In the genomic region with DNA sequence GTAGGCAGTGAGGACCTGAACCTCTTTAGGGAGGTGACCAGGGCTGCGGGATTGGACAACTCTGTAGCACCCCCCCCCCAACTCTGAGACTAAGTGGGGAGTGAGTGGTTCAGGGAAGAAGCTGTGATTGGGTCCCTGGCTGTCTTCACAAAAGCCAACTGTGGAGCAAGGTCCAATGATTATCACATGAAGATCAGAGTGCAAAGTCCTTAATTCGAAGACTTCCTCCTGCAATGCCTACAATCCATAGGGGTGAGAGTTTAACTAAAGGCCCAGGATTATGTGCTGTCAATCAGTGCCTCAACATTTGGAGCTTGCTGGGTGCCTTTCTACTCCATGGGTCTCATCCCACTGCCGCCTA, we compare ENCODE assay signal across 12 mouse cellular contexts. TPM values are rescaled to one million over a fixed set of nuclear protein-coding genes. Genes with fewer than 3 reads are reported as not detected.
DNase-seq lines count a peak whose midpoint lies in the region; ATAC-seq and TF ChIP-seq lines count a peak whose summit lies in the region.
"Had no signal": no experiment of that assay in that cellular context is flagged by ENCODE, and none has a peak within 500 bp of the region (broad histone marks: within the 10 kb centered on the region; RNA-seq: fewer than 3 reads in every experiment).

No protein-coding gene starts in this region.

- WGBS in heart, adult 2 months, result 44% methylated on average over 3 of the region's 3 CpGs
- 45% methylated on average over 3 of the region's 3 CpGs for WGBS in lung, adult 2 months
- WGBS in neural tube, embryonic 15.5 days, result 81% methylated on average over 3 of the region's 3 CpGs

- TF ChIP-seq EP300 in heart, adult 2 months (IDR thresholded peaks at IDR 0.05; ENCODE audit: insufficient read depth, low read depth, low read length), result no peak

- no peaks in the 10 kb centered on the region for H3K9me3 ChIP-seq in neural tube, embryonic 15.5 days (replicated peaks)

- peaks cover 8% of the 10 kb centered on the region for H3K36me3 ChIP-seq in heart, adult 2 months (ENCODE audit: control insufficient read depth, insufficient read depth, low read length)
- H3K36me3 ChIP-seq in neural tube, embryonic 15.5 days, result no peaks in the 10 kb centered on the region

- H3K4me3 ChIP-seq in heart, adult 2 months, result no peak overlapping the region
- H3K4me3 ChIP-seq in lung, adult 2 months (replicated peaks; ENCODE audit: extremely low read depth, low read depth, low read length), result peak overlapping the region; percentile 24
- H3K4me3 ChIP-seq in embryonic fibroblast, embryonic 13.5 days (ENCODE audit: insufficient read depth, low read length), result no peak overlapping the region
- H3K4me3 ChIP-seq in neural tube, embryonic 15.5 days (replicated peaks), result no peak overlapping the region
- H3K4me3 ChIP-seq: erythroblast, embryonic 14.5 days had no signal

- DNase-seq in heart, adult 2 months, result no peak
- no peak for DNase-seq in heart, postnatal 4 days
- no peak for DNase-seq in lung, adult 2 months
- DNase-seq in lung, postnatal 36 days, result no peak
- no peak for DNase-seq in left cerebral cortex, adult 11 months (ENCODE audit: low spot score)
- DNase-seq in testis, postnatal 14 days (ENCODE audit: low spot score), result no peak
- DNase-seq: cerebellum, adult 9-10 months had no signal

- H3K4me2 ChIP-seq in neural tube, embryonic 15.5 days, result no peak overlapping the region; the same call in 1 of the 2 replicates

- H3K9ac ChIP-seq in heart, adult 2 months (ENCODE audit: low read depth, low read length), result no peak overlapping the region
- no peak overlapping the region for H3K9ac ChIP-seq in neural tube, embryonic 15.5 days (replicated peaks)

- H3K27ac ChIP-seq in heart, adult 2 months, result peak overlapping the region; percentile 51
- H3K27ac ChIP-seq in embryonic fibroblast, embryonic 13.5 days (ENCODE audit: insufficient read depth, low read length), result peak overlapping the region; percentile 73
- peak overlapping the region; percentile 72; the same call in 1 of the 2 replicates for H3K27ac ChIP-seq in neural tube, embryonic 15.5 days (replicated peaks)

- intact Hi-C loops in heart, adult 2 months (cut with DNase I), result loop anchor here (2.0 to 10.0 kb wide), 2 partner anchors 47 to 377 kb away; a partner anchor contains a TSS

- H3K4me1 ChIP-seq in heart, adult 2 months (ENCODE audit: control insufficient read depth, insufficient read depth, low read length), result peaks cover 5% of the 10 kb centered on the region
- peaks cover 16% of the 10 kb centered on the region for H3K4me1 ChIP-seq in lung, adult 2 months (ENCODE audit: control insufficient read depth, insufficient read depth, low read length)
- H3K4me1 ChIP-seq in embryonic fibroblast, embryonic 13.5 days (ENCODE audit: control insufficient read depth, insufficient read depth, low read length), result peaks cover 8% of the 10 kb centered on the region
- H3K4me1 ChIP-seq in neural tube, embryonic 15.5 days, result peaks cover 18% of the 10 kb centered on the region

- H3K79me2 ChIP-seq in heart, adult 2 months (replicated peaks; ENCODE audit: control insufficient read depth, insufficient read depth, low read length), result no peaks in the 10 kb centered on the region

- no peak for TF ChIP-seq POLR2A in heart, adult 2 months (IDR thresholded peaks at IDR 0.05; ENCODE audit: insufficient read depth, low read depth, low read length)
- TF ChIP-seq POLR2A in lung, adult 2 months (IDR thresholded peaks at IDR 0.05; ENCODE audit: borderline replicate concordance, extremely low read depth, low read depth, low read length), result no peak
- TF ChIP-seq POLR2A in embryonic fibroblast, embryonic 13.5 days (IDR thresholded peaks at IDR 0.05; ENCODE audit: low read depth, low read length), result no peak

- no peak for TF ChIP-seq CTCF in heart, adult 2 months (IDR thresholded peaks at IDR 0.05)
- TF ChIP-seq CTCF in lung, adult 2 months (IDR thresholded peaks at IDR 0.05; ENCODE audit: insufficient read depth, low read length), result no peak
- no peak for TF ChIP-seq CTCF in embryonic fibroblast, embryonic 13.5 days (IDR thresholded peaks at IDR 0.05; ENCODE audit: borderline replicate concordance, insufficient read depth, low read length)

- H3K27me3 ChIP-seq in heart, adult 2 months (ENCODE audit: control insufficient read depth, insufficient read depth, low read length), result no peaks in the 10 kb centered on the region
- H3K27me3 ChIP-seq in neural tube, embryonic 15.5 days (replicated peaks), result no peaks in the 10 kb centered on the region
- H3K27me3 ChIP-seq: Patski had no signal

- ATAC-seq in neural tube, embryonic 15.5 days (ENCODE audit: low FRiP score), result no peak

RNA-seq across cellular contexts. Expression of a gene that starts 0.3 kb away (rescaled TPM):
- 10 to 100 TPM; 33.5 to 49.0 TPM for total RNA-seq in heart, adult 2 months (2021)
- 52.4 and 125 TPM in 2 replicates for polyA plus RNA-seq in heart, adult 2 months (2012; rRNA removed)
- total RNA-seq in heart, postnatal 4 days (2021), result 100 to 1,000 TPM; 233 to 234 TPM
- polyA plus RNA-seq in lung, adult 2 months (2012; rRNA removed), result 105 and 215 TPM in 2 replicates
- 952 and 959 TPM in 2 replicates for polyA plus RNA-seq in embryonic fibroblast, embryonic 13.5 days (2011; ENCODE audit: insufficient read length, low read depth, missing spikeins)
- 12.3 and 19.4 TPM in 2 replicates for polyA plus RNA-seq in neural tube, embryonic 15.5 days (2015; fragmentation: Nextera tagmentation; extraction: Ambion mirVana)
- polyA plus RNA-seq: erythroblast, embryonic 14.5 days had no signal

RNA-seq across cellular contexts. Expression of a gene that starts 51.9 kb away (rescaled TPM):
- not detected for total RNA-seq in heart, adult 2 months (2021)
- polyA plus RNA-seq in heart, adult 2 months (2012; rRNA removed), result 0.12 TPM in 1 of 2 replicates, not detected in the other
- not detected for total RNA-seq in heart, postnatal 4 days (2021)
- polyA plus RNA-seq in lung, adult 2 months (2012; rRNA removed), result 0.15 TPM in 1 of 2 replicates, not detected in the other
- 1.1 and 4.3 TPM in 2 replicates for polyA plus RNA-seq in embryonic fibroblast, embryonic 13.5 days (2011; ENCODE audit: insufficient read length, low read depth, missing spikeins)
- polyA plus RNA-seq in neural tube, embryonic 15.5 days (2015; fragmentation: Nextera tagmentation; extraction: Ambion mirVana), result 0.14 TPM in 1 of 2 replicates, not detected in the other
- total RNA-seq: adrenal gland, postnatal 10 days had no signal
- polyA plus RNA-seq: erythroblast, embryonic 14.5 days; Patski had no signal
